9 mouse cellular contexts compared by ENCODE assay signal in genomic region chr11:69656617-69657461, GRCm38 (mm10). TPM values are rescaled to one million over a fixed set of nuclear protein-coding genes. Genes with fewer than 3 reads are reported as not detected.
DNase-seq lines count a peak whose midpoint lies in the region; ATAC-seq and TF ChIP-seq lines count a peak whose summit lies in the region.
"Had no signal": no experiment of that assay in that cellular context is flagged by ENCODE, and none has a peak within 500 bp of the region (broad histone marks: within the 10 kb centered on the region; RNA-seq: fewer than 3 reads in every experiment).

No protein-coding gene starts in this region.

- no peak for ATAC-seq in hindbrain, embryonic 13.5 days (ENCODE audit: low FRiP score)
- ATAC-seq in liver, embryonic 13.5 days (ENCODE audit: low read depth), result peak; percentile 52; the same call in 1 of the 2 replicates

- no peak for TF ChIP-seq POLR2A in MEL (IDR thresholded peaks at IDR 0.05; ENCODE audit: control insufficient read depth in 1 of 2, insufficient read depth in 1 of 2, low read depth in 1 of 2, low read length in 2 of 2, poor library complexity in 1 of 2)
- no peak; the same call in 1 of the 2 replicates for TF ChIP-seq POLR2A in small intestine, adult 2 months (IDR thresholded peaks at IDR 0.05; ENCODE audit: low read depth, low read length)

- 0 out of 2 replicates have a peak overlapping the region, but pooled peaks have one; percentile 4 for H3K9ac ChIP-seq in MEL (ENCODE audit: control insufficient read depth, low read depth, low read length, poor library complexity, severe bottlenecking)
- peak overlapping the region; percentile 43; the same call in 1 of the 2 replicates for H3K9ac ChIP-seq in hindbrain, embryonic 13.5 days
- H3K9ac ChIP-seq in liver, embryonic 13.5 days, result peak overlapping the region; percentile 38; the same call in 1 of the 2 replicates

- H3K4me3 ChIP-seq in layer of hippocampus, adult 2 months, result no peak overlapping the region
- H3K4me3 ChIP-seq in MEL (ENCODE audit: control insufficient read depth in 1 of 2, insufficient read depth in 1 of 2, low read depth in 2 of 2, low read length in 2 of 2), result no peak overlapping the region
- no peak overlapping the region for H3K4me3 ChIP-seq in hindbrain, embryonic 13.5 days
- H3K4me3 ChIP-seq in liver, embryonic 13.5 days (replicated peaks), result no peak overlapping the region
- H3K4me3 ChIP-seq in small intestine, adult 2 months (ENCODE audit: low read depth, low read length), result no peak overlapping the region
- H3K4me3 ChIP-seq: erythroblast, embryonic 14.5 days had no signal

- no peak overlapping the region for H3K27ac ChIP-seq in layer of hippocampus, adult 2 months
- H3K27ac ChIP-seq in MEL (ENCODE audit: control insufficient read depth, low read depth, low read length), result no peak overlapping the region
- H3K27ac ChIP-seq in hindbrain, embryonic 13.5 days, result peak overlapping the region; percentile 18; the same call in 1 of the 2 replicates
- H3K27ac ChIP-seq in liver, embryonic 13.5 days, result peak overlapping the region; percentile 60
- H3K27ac ChIP-seq in small intestine, adult 2 months (ENCODE audit: insufficient read depth, low read depth, low read length), result no peak overlapping the region

- DNase-seq in layer of hippocampus, adult 2 months (ENCODE audit: low spot score in 2 of 2), result no peak
- DNase-seq in layer of hippocampus, adult 9-11 months, result no peak
- peak; percentile 83 for DNase-seq in MEL (ENCODE audit: low read depth, low spot score)
- DNase-seq in embryo, embryonic 10.5 days (ENCODE audit: low spot score), result peak; percentile 89
- DNase-seq in liver, embryonic 13.5 days, result peak; percentile 36
- DNase-seq in adrenal gland, adult 18-20 months (ENCODE audit: low spot score in 2 of 2), result no peak

- peaks cover 4 to 11% of the 10 kb centered on the region in 2 experiments for H3K4me1 ChIP-seq in MEL (ENCODE audit: control insufficient read depth in 1 of 2, insufficient read depth in 2 of 2, low read length in 2 of 2)
- H3K4me1 ChIP-seq in hindbrain, embryonic 13.5 days (replicated peaks), result peaks cover 36% of the 10 kb centered on the region
- peaks cover 73% of the 10 kb centered on the region for H3K4me1 ChIP-seq in liver, embryonic 13.5 days (replicated peaks)
- peaks cover 3% of the 10 kb centered on the region; the same call in 1 of the 2 replicates for H3K4me1 ChIP-seq in small intestine, adult 2 months (ENCODE audit: control insufficient read depth, insufficient read depth, insufficient read length, low read length)

- peak; percentile 91 for TF ChIP-seq RAD21 in MEL (IDR thresholded peaks at IDR 0.05; ENCODE audit: low read depth, low read length)

- no peak overlapping the region for H3K4me2 ChIP-seq in hindbrain, embryonic 13.5 days
- H3K4me2 ChIP-seq in liver, embryonic 13.5 days, result peak overlapping the region; percentile 18; the same call in 1 of the 2 replicates

- TF ChIP-seq EP300 in MEL (IDR thresholded peaks at IDR 0.05; ENCODE audit: low read depth in 1 of 2, low read length in 2 of 2), result no peak

- peaks cover 2% of the 10 kb centered on the region; the same call in 1 of the 2 replicates for H3K79me2 ChIP-seq in MEL (ENCODE audit: control insufficient read depth, insufficient read depth, low read length, poor library complexity)

- peaks cover 4 to 14% of the 10 kb centered on the region in 2 experiments; a peak in 3 of 4 replicates for H3K36me3 ChIP-seq in MEL (ENCODE audit: control insufficient read depth in 1 of 2, insufficient read depth in 2 of 2, low read length in 2 of 2)
- H3K36me3 ChIP-seq in hindbrain, embryonic 13.5 days, result peaks cover 59% of the 10 kb centered on the region
- peaks cover 73% of the 10 kb centered on the region for H3K36me3 ChIP-seq in liver, embryonic 13.5 days
- H3K36me3 ChIP-seq in small intestine, adult 2 months (ENCODE audit: control insufficient read depth, insufficient read depth, low read length), result peaks cover 41% of the 10 kb centered on the region

- H3K9me3 ChIP-seq in MEL (replicated peaks; ENCODE audit: insufficient read depth, low read length), result no peaks in the 10 kb centered on the region
- H3K9me3 ChIP-seq in hindbrain, embryonic 13.5 days, result no peaks in the 10 kb centered on the region
- H3K9me3 ChIP-seq in liver, embryonic 13.5 days (replicated peaks), result no peaks in the 10 kb centered on the region

- WGBS in hindbrain, embryonic 13.5 days, result 82% methylated on average over 10 of the region's 10 CpGs
- 48% methylated on average over 10 of the region's 10 CpGs for WGBS in liver, embryonic 13.5 days (ENCODE audit: insufficient replicate concordance)
- 75% methylated on average over 10 of the region's 10 CpGs for WGBS in small intestine, adult 2 months

- no peaks in the 10 kb centered on the region for H3K27me3 ChIP-seq in MEL (ENCODE audit: control insufficient read depth in 1 of 2, insufficient read depth in 2 of 2, low read length in 2 of 2)
- H3K27me3 ChIP-seq in hindbrain, embryonic 13.5 days, result no peaks in the 10 kb centered on the region
- H3K27me3 ChIP-seq in liver, embryonic 13.5 days, result no peaks in the 10 kb centered on the region
- H3K27me3 ChIP-seq in small intestine, adult 2 months (ENCODE audit: control insufficient read depth, insufficient read depth, low read length), result no peaks in the 10 kb centered on the region

- TF ChIP-seq CTCF in layer of hippocampus, adult 2 months (conservative IDR thresholded peaks at IDR 0.05), result peak; percentile 94
- TF ChIP-seq CTCF in MEL (IDR thresholded peaks at IDR 0.05 in 2 of 3, conservative IDR thresholded peaks at IDR 0.05 in 1 of 3; ENCODE audit: control insufficient read depth in 1 of 3, insufficient read depth in 1 of 3, low read depth in 2 of 3, low read length in 3 of 3, poor library complexity in 1 of 3, severe bottlenecking in 1 of 3), result peak; percentile 77 to 94 (median 89)
- TF ChIP-seq CTCF in small intestine, adult 2 months (IDR thresholded peaks at IDR 0.05; ENCODE audit: extremely low read depth, insufficient read length, insufficient replicate concordance, low read depth, low read length), result peak; percentile 74; the same call in 1 of the 2 replicates

TF ChIP-seq in MEL, 35 proteins besides CTCF, POLR2A, EP300 and RAD21 (continues in another document):
- no peak for TF ChIP-seq TBP (IDR thresholded peaks at IDR 0.05; ENCODE audit: low read depth, low read length)
- no peak for TF ChIP-seq CHD1 (IDR thresholded peaks at IDR 0.05; ENCODE audit: low read depth, low read length)
- no peak for TF ChIP-seq CHD2 (IDR thresholded peaks at IDR 0.05; ENCODE audit: low read length)
- no peak for TF ChIP-seq JUND (IDR thresholded peaks at IDR 0.05; ENCODE audit: low read depth, low read length)
- TF ChIP-seq USF1 (IDR thresholded peaks at IDR 0.05; ENCODE audit: low read depth, low read length), result peak; percentile 21; the same call in 1 of the 2 replicates

RNA-seq across cellular contexts. Expression of gene Sox15, which starts 1.7 kb away (rescaled TPM):
- total RNA-seq in layer of hippocampus, adult 2 months (2021), result under 1 TPM in 1 of 2 experiments, not detected in 1; 0.44 TPM
- total RNA-seq in MEL (2012; rRNA removed), result not detected in 2 replicates
- under 1 TPM in 1 of 2 experiments, not detected in 1; 0.11 TPM for polyA plus RNA-seq in MEL (2012; ENCODE audit: insufficient read depth in 1 of 2, insufficient read length in 2 of 2, low read depth in 1 of 2, low replicate concordance in 2 of 2, missing spikeins in 1 of 2)
- polyA plus RNA-seq in hindbrain, embryonic 13.5 days (2015; fragmentation: Nextera tagmentation; extraction: Ambion mirVana), result not detected in 2 replicates
- not detected in 2 replicates for polyA plus RNA-seq in liver, embryonic 13.5 days (2015; fragmentation: Nextera tagmentation; extraction: Ambion mirVana)
- polyA plus RNA-seq in small intestine, adult 2 months (2012; rRNA removed), result 0.43 TPM in 1 of 2 replicates, not detected in the other
- total RNA-seq in adrenal gland, adult 18-20 months (2021), result not detected
- polyA plus RNA-seq: erythroblast, embryonic 14.5 days had no signal

RNA-seq across cellular contexts. Expression of gene Mpdu1, which starts 5.6 kb away (rescaled TPM):
- total RNA-seq in layer of hippocampus, adult 2 months (2021), result 10 to 100 TPM; 54.9 to 59.3 TPM
- 60.9 and 62.1 TPM in 2 replicates for total RNA-seq in MEL (2012; rRNA removed)
- 100 to 1,000 TPM; 101 to 259 TPM for polyA plus RNA-seq in MEL (2012; ENCODE audit: insufficient read depth in 1 of 2, insufficient read length in 2 of 2, low read depth in 1 of 2, low replicate concordance in 2 of 2, missing spikeins in 1 of 2)
- 95.0 and 104 TPM in 2 replicates for polyA plus RNA-seq in hindbrain, embryonic 13.5 days (2015; fragmentation: Nextera tagmentation; extraction: Ambion mirVana)
- 36.9 and 39.2 TPM in 2 replicates for polyA plus RNA-seq in liver, embryonic 13.5 days (2015; fragmentation: Nextera tagmentation; extraction: Ambion mirVana)
- 79.7 and 135 TPM in 2 replicates for polyA plus RNA-seq in small intestine, adult 2 months (2012; rRNA removed)
- 100 to 1,000 TPM in 1 of 2 experiments, 10 to 100 TPM in 1; 95.7 to 117 TPM for total RNA-seq in adrenal gland, adult 18-20 months (2021)

RNA-seq across cellular contexts. Expression of gene Cd68, which starts 9.1 kb away (rescaled TPM):
- total RNA-seq in layer of hippocampus, adult 2 months (2021), result 10 to 100 TPM in 1 of 2 experiments, 1 to 10 TPM in 1; 9.7 to 15.4 TPM
- total RNA-seq in MEL (2012; rRNA removed), result 4.1 and 5.3 TPM in 2 replicates
- polyA plus RNA-seq in MEL (2012; ENCODE audit: insufficient read depth in 1 of 2, insufficient read length in 2 of 2, low read depth in 1 of 2, low replicate concordance in 2 of 2, missing spikeins in 1 of 2), result 10 to 100 TPM in 1 of 2 experiments, not detected in 1; 19.8 TPM
- polyA plus RNA-seq in hindbrain, embryonic 13.5 days (2015; fragmentation: Nextera tagmentation; extraction: Ambion mirVana), result 9.0 and 9.8 TPM in 2 replicates
- 17.3 and 17.4 TPM in 2 replicates for polyA plus RNA-seq in liver, embryonic 13.5 days (2015; fragmentation: Nextera tagmentation; extraction: Ambion mirVana)
- polyA plus RNA-seq in small intestine, adult 2 months (2012; rRNA removed), result 20.9 and 24.7 TPM in 2 replicates
- 10 to 100 TPM; 20.5 to 36.7 TPM for total RNA-seq in adrenal gland, adult 18-20 months (2021)

RNA-seq across cellular contexts. Expression of gene Eif4a1, which starts 15.4 kb away (rescaled TPM):
- 100 to 1,000 TPM; 342 to 344 TPM for total RNA-seq in layer of hippocampus, adult 2 months (2021)
- total RNA-seq in MEL (2012; rRNA removed), result 1,645 and 1,689 TPM in 2 replicates
- polyA plus RNA-seq in MEL (2012; ENCODE audit: insufficient read depth in 1 of 2, insufficient read length in 2 of 2, low read depth in 1 of 2, low replicate concordance in 2 of 2, missing spikeins in 1 of 2), result 100 to 1,000 TPM; 114 to 634 TPM
- 528 and 537 TPM in 2 replicates for polyA plus RNA-seq in hindbrain, embryonic 13.5 days (2015; fragmentation: Nextera tagmentation; extraction: Ambion mirVana)
- polyA plus RNA-seq in liver, embryonic 13.5 days (2015; fragmentation: Nextera tagmentation; extraction: Ambion mirVana), result 351 and 453 TPM in 2 replicates
- polyA plus RNA-seq in small intestine, adult 2 months (2012; rRNA removed), result 92.1 and 134 TPM in 2 replicates
- 100 to 1,000 TPM; 584 to 655 TPM for total RNA-seq in adrenal gland, adult 18-20 months (2021)

RNA-seq across cellular contexts. Expression of gene Fxr2, which starts 24.0 kb away (rescaled TPM):
- total RNA-seq in layer of hippocampus, adult 2 months (2021), result 100 to 1,000 TPM; 138 to 143 TPM
- total RNA-seq in MEL (2012; rRNA removed), result 90.2 and 95.1 TPM in 2 replicates
- 10 to 100 TPM in 1 of 2 experiments, not detected in 1; 97.6 TPM for polyA plus RNA-seq in MEL (2012; ENCODE audit: insufficient read depth in 1 of 2, insufficient read length in 2 of 2, low read depth in 1 of 2, low replicate concordance in 2 of 2, missing spikeins in 1 of 2)
- 40.5 and 52.0 TPM in 2 replicates for polyA plus RNA-seq in hindbrain, embryonic 13.5 days (2015; fragmentation: Nextera tagmentation; extraction: Ambion mirVana)
- polyA plus RNA-seq in liver, embryonic 13.5 days (2015; fragmentation: Nextera tagmentation; extraction: Ambion mirVana), result 7.9 and 8.2 TPM in 2 replicates
- polyA plus RNA-seq in small intestine, adult 2 months (2012; rRNA removed), result 13.4 and 29.2 TPM in 2 replicates
- total RNA-seq in adrenal gland, adult 18-20 months (2021), result 10 to 100 TPM; 83.5 to 90.2 TPM

Comparison
In these comparisons a context has a peak if more than half of its experiments do, and no peak if none do; other contexts are left out.
1. DNase-seq: peak in MEL (single experiment), embryo, embryonic 10.5 days (single experiment) and liver, embryonic 13.5 days (single experiment); none in layer of hippocampus, adult 2 months (0 of 2), layer of hippocampus, adult 9-11 months (single experiment) and adrenal gland, adult 18-20 months (0 of 2).
2. H3K27ac ChIP-seq: peak in hindbrain, embryonic 13.5 days (single experiment) and liver, embryonic 13.5 days (single experiment); none in layer of hippocampus, adult 2 months (single experiment), MEL (single experiment) and small intestine, adult 2 months (single experiment).
3. Peak in every context shown above with its lines, with median percentiles within 50 percentile points of each other: CTCF ChIP-seq and H3K9ac ChIP-seq.